Mouse (Mus musculus): ENCODE results near the gene Mrpl38.

The Mrpl38 gene

DNA sequence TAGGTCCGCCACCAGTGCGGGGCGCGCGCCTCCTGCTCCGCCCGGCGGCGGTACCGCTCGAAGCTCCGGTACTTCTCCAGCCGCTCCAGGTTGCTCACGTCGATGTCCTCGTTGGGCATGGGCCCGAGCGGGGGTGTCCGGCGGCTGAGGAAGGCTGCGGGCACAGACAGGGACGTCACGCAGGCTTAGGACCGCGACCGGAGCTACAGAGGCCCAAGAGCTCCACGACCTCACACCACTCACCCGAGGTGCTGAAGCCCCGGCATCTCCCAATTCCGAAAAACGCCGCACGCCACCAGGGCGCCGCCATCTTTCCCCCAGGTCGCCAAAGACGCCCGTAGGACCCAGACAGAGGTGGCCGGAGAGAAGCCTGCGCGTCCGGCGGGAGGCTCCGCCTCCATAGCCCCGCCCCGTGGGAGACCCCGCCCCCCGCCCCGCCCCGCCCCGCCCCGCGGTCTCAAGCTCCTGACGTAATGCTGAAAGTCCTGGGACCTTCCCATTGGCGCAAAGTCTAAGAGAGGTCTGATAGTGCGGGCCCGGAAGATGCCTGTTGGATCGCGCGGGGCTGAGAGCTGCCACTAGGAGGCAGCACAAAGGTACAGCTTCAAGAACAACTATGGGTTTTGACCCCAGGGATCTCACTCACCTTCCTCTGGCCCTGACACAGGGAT lies at the start of gene Mrpl38:
Gene Mrpl38 (minus strand): TSS at position 401 of the 671 bp plus-strand sequence.
- DNase-seq (ENCODE audit: low read depth, low spot score) = peak; percentile 97

DNA sequence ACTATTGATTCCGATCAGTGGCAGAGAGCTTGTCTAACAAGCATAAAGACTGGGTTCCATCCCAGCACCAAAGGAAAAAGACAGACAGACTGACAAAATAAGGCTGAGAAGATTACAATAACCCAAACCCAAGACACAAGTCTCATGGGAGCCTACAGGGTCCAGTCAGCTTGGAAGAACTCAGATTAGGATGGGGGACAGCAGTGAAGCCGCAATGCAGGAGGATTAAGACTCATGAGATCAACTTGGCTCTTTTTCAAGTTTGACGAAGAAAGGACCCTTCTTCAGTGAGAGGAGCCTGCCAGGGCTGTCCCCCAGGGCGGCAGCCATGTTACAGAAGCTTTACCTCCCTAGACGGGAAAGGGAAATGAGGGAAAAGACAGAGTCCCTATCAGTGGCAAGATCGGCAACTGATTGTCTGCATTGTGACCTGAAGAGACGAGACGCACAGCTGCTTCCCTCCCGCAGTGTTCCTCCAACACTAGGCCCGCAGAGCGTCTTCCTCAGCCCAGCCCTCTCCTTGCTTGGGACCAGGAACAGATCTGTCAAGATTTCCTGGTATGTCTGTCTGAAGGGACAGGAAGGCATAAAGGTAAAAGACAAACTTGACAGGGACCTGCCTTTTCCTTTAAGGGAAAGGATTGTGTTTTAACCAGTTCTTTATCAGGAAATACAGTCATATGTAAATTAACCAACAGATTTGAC lies 48.7 kb upstream of the Mrpl38 start:
- DNase-seq (ENCODE audit: low read depth, low spot score) = no peak

DNA sequence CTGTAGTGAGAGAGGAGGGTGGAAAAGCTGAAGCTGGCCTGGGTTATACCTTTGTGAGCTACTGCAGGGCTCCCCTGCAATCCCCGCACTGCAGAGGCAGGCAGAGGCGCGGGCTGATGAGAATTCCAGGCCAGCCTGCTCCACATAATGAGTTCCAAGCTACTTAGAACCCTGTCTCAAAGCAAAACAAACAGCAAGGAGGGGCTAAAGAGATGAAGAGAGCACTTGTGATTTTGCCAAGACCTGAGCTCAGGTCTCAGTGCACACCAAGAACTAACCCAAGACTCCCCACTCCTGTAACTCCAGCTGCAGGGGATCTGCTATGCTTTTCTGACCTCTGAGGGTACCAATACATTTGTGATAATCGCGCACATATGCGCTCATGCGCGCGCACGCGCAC lies 47.7 kb upstream of the Mrpl38 start:
- no peak for DNase-seq (ENCODE audit: low read depth, low spot score)

DNA sequence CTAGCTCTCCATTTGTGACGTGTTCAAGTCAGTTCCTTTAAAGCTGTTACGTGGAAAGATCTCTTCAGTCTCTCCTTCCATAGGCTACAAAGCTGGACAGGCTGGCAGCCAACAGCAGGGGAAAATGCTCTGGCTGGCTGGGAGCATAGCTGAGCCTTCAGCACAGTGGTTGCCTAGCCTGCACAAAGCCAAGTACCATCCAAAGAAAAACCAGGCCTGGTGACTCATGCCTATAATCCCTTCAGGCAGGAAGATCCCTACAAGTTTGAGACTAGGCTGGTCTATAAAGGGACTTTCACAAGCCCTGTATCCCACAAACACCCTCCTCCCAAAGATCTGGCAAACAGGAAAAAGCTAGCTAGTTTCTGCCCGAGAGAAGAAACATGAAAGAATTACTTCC lies 47.2 kb upstream of the Mrpl38 start:
- DNase-seq (ENCODE audit: low read depth, low spot score) = no peak

DNA sequence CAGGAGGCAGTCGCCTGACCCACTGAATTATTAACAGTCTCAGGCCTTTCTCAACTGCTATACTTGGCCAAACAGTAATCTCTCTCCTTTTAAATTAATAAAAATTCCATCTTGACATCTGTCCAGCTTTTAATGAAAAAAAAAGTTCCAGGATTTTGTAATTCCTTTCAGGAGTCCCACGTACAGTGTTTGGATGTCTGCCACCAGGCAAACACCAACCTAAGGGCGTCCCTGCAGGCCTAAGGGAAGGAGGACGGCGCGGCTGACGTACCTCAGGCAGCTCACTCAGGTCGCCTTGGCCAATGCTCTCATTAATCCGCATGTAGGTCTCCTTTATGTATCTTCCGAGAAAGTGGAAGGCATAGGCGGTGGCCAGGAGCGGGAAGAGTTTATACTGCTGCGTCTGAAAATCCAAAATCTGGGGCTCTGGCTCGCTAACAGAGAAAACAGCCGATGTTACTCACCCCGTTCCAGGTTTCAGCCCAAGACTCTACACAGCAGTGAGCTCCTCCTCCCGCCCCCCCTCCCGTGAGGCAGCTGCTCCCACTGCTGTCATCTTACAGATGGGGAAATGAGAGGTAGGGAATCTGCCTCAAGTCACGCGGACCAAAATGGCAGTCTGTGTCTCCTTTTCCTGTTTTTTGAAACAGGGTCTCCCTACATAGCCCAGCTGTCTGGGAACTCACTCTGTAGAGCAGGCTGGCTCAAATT lies 39.9 kb upstream of the Mrpl38 start:
- DNase-seq (ENCODE audit: low read depth, low spot score) = no peak

DNA sequence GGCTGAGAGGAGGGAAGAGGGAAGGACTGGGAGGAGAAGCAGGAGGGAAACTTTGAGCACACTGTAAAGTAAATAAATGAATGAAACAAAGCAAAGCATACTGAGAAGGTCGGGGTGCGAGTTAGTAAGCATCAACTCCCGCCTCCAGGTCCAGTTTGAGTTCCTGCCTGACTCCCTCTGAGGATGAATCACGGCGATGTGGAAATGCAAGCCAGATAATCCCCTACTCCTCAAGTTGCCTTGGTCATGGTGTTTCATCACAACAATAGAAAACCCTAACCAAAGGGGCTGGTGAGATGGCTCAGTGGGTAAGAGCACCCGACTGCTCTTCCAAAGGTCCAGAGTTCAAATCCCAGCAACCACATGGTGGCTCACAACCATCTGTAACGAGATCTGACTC lies 37.3 kb upstream of the Mrpl38 start:
- no peak for DNase-seq (ENCODE audit: low read depth, low spot score)

DNA sequence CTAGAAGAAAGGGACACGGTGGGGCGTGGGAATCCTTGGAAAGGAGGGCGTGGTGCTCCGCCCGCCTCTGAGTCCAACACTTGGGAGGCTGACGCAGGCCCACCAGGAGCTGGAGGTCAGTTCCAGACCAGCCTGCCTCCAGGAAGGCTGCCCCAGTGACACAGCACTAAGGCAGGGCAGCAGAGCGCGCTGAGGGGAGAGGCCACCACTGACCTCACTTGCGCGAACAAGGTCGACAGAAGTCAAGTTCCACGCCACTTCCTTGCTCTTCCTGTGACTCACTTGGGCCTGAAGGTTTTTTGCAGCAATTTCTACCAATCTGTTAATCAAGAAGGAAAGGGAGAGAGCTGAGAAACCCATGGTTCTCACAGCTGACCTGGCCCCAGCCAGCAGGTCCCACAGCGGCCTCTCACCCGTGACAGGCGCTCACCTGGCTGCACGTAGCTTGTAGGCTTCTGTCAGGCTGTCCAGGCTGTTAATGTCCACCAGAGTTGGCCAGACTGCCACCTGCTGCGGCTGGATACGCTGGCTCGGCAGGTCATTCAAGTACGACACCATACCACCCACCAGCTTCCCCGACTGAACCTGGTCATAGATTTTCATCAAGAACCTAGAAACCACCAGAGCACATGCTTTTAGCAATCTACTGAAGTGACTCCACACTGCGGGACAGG lies 36.2 kb upstream of the Mrpl38 start:
- no peak for DNase-seq (ENCODE audit: low read depth, low spot score)

DNA sequence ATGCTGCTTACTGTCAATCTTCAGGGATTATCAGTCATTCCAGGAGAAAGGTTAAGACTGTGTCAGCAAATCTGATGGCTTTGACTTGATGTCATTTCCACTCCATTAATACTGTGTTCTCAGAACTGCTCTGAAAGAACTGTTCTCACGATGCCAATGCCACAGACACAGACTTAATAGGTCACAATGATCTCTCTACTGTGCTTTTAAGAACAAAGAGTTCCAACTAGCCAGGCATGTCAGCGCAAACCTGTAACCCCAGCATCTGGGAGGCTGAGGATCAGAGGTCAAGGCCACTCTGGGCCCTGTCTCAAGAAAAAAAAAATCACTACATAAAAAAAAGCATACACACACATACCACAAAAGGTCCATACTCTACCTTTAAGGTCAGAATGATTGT lies 33.3 kb upstream of the Mrpl38 start:
- DNase-seq (ENCODE audit: low read depth, low spot score) = no peak

DNA sequence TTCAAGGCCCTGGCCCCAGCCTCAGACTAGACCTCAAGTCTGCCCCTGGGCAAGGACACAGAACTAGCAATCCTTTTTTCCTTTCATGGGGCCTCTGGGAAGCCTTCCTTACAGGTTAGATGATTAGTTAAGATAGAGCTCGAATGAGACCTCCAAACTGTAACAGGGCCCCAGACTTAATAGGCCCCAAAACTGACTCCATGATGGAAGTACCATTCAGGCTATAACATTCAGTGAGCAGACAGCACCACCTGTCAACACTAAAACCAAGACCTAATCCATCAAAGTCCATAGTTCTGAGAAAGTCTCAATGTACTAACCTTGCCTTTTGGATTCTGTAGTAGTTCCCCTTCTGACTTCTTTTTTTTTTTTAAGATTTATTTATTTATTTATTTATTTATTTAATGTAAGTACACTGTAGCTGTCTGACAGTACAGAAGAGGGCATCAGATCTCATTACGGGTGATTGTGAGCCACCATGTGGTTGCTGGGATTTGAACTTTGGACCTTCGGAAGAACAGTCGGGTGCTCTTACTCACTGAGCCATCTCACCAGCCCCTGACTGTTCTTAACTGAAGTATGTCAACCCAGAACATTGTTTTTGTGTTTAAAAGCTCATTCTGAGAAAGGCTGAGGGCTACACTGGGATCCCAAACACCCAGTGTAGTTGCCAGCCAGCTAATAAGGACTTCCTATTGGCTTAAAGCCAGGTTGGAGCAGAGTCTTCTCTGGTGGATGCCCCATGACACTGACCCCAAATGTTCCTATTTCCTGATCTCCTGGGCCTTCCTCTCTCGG lies 31.5 kb upstream of the Mrpl38 start:
- no peak for DNase-seq (ENCODE audit: low read depth, low spot score)

DNA sequence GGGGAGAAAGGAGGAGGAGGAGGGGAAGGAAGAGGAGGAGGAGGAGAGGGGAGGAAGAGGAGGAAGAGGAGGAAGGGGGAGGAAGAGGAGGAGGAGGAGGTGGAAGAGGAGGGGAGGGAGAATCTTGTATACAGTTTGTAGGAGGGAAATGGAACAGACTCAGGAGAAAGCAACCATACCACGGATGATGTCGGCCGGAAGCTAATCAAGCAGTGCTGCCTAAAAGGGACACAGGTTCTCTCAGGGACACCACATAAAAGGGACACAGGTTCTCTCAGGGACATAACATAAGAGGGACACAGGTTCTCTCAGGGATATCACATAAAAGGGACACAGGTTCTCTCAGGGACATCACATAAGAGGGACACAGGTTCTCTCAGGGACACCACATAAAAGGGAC lies 30.5 kb upstream of the Mrpl38 start:
- no peak for DNase-seq (ENCODE audit: low read depth, low spot score)

DNA sequence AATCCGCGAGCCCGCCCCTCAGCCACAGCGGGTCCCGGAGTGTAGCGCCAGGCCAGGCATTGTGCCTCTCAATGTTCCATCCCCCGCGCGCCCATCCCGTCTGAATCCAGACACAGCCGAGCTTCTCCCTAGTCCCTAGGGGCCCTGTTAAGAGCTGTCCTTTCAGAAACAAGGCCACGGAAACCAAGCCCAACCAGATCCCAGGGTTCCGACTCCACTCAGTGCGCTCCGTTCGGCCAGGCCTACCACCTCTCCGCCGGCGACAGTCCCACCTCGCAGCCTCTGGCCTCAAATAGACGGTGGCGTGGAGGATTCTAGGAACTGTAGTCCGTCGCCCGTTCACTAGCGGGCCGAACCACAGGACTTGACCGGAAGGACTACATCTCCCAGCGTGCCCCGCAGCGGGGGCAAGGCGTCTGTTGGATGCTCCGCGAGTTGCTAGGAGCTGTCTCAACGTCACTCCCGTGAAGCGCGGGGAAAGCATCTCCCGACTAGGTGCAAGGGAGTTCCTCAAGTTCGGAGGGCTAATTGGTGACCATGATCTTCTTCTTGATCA lies 29.3 kb upstream of the Mrpl38 start, which contains the start of gene Fbf1:
Gene Fbf1 (minus strand): TSS at position 283 of the 556 bp plus-strand sequence.
- DNase-seq (ENCODE audit: low read depth, low spot score) = peak; percentile 98

DNA sequence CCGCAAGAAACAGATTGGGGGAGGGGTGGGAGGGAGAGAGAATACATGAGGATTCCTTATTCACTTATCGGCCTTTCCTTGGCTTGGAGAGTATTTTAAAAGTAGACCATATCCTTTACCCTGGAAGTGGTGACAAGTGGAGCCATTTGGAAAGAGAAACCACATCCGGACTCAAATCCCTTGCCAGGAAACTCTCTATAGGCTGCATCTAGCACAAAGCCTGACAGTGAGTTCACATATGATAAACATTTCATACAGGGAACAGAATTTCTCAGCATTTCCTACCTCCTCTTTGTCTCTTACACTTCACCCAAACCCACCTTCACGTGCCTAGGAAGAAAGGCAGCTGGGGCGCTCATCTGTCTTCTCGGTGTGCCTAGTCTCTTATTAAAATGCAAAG lies 28.6 kb upstream of the Mrpl38 start:
- DNase-seq (ENCODE audit: low read depth, low spot score) = no peak

DNA sequence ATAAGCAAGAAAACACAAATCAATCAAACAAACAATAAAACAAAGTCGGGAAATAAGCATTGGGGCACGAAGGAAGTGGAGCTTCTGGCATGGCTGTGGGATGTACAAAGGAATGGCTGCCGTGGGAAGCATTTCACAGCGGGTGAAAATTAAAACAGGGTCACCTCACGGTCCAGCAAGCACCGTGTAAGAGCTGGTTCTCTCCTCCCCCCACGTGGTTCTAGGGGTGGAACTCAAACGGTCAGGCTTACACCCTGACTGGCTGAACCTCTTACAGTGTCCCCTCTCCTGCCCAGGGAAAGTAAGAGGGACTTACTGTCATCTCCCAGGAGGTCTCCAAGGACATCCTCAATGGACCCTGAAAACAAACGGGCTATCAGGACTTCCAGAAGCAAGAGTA lies 24.3 kb upstream of the Mrpl38 start:
- no peak for DNase-seq (ENCODE audit: low read depth, low spot score)

DNA sequence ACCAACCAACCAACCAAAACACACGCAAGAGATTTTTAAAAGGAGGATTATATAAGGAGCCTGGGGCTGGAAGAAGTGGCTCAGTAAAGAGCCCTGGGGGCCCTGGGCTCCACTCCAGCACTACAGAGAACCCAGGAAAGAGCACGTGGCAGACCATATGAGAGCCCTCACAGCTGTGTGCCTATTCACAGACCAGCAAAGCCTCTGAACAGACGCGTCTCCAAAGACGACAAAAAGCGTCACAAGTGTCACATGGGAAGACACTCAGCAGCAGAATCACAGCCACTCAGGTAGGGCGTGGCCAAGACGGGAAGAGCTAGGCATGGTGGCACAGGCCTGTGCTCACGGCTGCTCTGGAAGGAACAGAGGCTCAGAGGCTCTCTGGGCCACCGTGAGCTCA lies 23.5 kb upstream of the Mrpl38 start:
- DNase-seq (ENCODE audit: low read depth, low spot score) = no peak

DNA sequence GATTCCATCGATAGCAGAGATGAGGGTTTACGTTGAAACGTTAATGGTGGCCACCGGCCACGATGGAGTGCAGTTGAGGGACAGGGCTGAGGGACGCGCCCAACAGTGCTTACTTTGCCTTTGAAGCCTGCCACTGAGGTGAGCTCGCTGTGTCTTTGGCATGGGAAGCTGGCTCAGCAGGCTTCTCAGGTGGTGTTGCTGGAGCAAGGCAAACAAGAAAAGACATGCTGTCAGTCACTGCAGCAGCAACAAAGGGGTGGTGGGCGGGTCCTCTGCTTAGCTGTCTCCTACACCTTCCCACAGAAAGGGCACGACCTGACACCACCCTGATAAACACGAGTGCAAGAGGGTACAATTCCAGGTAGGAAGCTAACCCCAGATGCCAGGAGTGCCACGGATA lies 22.6 kb upstream of the Mrpl38 start:
- no peak for DNase-seq (ENCODE audit: low read depth, low spot score)

DNA sequence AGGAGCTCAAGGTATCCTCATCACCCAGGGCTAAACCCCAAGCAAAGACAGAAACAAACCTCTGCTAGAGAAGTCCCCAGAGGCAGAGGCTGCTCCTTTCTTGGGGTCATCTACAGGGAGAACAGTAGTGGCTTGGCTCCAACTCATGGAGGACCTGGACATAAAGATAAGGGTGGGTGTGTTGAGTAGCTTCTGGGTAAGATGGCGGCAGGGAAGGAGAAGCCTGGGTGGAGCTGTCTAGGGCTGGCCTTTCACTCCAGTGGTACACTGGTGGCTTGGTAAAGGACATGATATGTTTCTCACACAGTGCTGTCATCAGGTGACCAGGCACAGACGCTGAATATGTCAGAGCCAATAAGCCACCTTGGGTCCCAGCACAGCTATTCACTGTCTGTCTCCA lies 12.3 kb upstream of the Mrpl38 start:
- DNase-seq (ENCODE audit: low read depth, low spot score) = no peak

DNA sequence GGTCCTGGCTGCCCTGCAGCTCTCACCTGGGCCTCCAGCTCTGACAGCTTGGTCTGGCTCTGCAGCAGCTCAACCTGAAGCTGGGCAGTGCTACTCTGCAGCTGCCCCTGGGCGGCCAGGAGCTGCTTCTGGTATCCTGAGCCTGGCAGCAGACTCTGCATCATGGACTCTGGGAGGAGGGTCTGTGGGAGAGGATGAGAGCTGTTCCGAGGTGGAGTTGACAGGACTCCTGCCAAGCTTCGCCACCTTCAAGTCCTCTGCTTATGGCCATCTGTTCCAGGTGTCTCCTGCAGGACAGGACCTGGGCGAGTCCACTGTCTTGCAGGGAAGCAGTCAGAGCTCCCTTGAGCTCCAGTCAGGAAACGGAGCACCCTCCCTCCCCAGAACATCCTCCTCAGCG lies 10.7 kb upstream of the Mrpl38 start:
- no peak for DNase-seq (ENCODE audit: low read depth, low spot score)

DNA sequence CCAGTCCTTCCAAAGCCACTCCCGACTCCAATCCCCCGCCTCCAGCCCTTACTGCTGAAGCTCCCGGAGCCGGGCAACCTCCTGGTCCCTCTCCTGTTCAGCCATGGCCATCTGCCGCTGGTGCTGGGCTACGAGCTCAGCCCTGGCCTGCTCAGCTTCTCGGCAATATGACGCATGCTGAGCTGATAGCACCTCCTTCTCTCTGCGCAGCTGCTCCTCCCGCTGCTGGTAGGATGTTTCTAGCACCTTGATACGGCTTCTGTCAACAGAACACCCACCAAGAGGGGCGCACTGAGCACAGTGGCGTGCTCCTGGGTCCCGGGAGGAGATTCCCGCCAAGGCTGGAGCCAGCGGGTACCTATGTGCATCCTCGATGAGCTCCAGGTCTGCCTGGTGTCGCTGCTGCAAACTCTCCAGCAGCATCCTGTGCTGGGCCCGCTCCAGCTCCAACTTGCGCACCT lies 10.1 kb upstream of the Mrpl38 start:
- no peak for DNase-seq (ENCODE audit: low read depth, low spot score)

DNA sequence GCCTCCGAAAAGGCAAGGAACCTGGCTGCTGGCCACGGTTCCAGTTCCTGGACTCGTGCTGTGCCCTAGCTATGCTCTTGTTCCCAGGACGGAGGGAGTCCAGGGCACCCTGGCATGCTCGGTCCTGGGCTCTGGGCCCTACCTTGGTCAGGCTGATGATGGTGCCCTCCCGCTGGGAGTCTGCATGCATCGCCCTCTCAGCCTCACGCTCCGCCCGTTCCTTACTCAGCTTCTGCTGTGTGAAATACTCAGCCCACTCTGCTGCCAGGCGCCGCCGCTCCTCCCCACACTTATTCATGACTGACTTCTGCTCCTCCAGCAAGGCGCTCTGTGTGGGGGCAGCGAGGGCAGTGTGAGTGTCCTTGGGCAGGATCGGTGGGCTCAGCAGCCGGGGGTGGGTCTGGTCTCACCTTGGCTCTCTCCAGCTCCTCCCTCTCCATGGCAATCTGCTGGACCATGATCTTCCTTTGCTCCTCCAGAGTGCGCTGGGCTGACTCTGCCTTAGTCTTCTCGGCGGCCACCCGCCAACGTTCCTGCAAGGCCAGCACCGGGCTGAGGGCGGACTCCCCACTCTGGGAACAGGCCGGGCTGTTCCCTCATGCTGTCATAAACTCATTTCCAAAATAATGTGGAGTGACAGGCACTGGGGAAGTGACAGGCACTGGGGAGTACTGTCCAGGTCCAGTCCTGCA lies 7.8 kb upstream of the Mrpl38 start:
- no peak for DNase-seq (ENCODE audit: low read depth, low spot score)
